Mouse (Mus musculus) adrenal gland (tissue): ENCODE results near the gene Akr1b8.
"Not testable (repeated sequence)": the region's sequence is repeated elsewhere in the genome, so short reads cannot be mapped to it uniquely, and the experiment has no call there.

Experiments used
- intact Hi-C: fragments of 180-260 bp; cut with DNase I; formaldehyde crosslinking; loops from one replicate; pipeline ENCODE4 v1.15.1; 2025

Gene Akr1b8

DNA sequence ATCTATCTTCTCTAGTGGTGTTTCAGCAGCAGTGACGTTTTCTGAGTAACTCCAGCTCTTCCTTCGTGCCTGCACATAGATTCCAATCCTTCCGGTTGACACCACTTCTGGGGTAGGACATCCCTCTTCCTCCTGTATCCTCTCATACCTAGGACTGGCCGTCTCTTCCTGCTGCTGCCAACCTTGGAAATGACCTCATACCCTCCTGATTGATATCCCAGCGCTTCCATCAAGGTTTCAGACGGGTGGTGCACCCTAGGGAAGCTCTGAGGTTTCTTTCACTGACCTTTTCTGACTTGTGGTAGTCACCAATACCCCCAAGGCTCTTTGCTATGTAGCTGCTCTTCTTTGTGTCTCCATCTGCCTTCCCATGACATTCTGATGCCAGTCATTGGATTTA is 44.5 kb downstream of the Akr1b8 start:
- intact Hi-C loops: no loop called here

DNA sequence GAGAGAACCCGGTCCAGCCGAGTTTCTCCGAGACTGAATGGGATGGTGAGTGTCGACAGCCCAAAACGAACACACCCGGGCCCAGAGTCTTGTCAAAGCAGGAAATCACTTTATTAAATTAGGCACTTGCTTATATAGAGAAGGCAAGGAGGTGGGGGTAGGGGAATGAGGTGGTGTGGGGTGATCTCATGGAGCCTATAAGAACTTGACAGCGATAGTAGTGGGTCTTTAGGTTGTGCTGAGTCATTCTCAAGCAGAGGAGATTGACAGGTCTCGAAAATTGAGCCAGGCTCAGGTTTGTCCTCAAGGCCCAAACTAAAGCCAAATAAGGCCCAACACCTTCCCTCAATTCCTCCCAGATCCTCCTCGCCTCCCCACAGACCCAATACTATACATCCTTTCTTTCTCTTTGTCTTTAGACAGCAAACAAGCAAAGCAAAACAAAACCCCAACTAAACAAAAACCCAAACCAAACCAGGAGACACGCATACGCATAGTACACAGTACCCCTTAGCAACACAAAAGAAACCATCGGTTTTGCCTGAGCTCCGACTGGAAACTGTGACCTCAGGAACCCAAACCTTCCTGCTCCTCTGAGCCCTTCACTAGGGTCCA is 45.8 kb downstream of the Akr1b8 start:
- intact Hi-C loops: no loop called here

DNA sequence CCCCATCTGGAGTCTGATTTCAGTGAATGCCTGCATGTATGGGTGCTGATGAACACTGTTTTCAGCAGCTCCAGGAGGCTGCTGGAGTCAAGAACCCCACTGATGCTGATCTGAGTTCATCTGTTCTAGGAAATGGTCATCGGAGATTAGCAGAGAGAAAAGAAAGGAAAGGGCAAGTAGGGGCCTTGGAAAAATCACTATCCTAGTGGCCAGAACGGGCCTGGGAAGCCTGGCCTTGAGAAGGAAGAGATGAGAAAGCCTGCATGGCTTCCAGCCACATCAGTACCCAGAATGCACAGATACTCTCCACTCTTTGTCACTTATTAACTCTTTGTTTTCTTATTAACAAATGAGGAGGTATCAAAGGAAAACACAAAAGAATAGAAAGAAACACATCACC is 46.8 kb downstream of the Akr1b8 start:
- intact Hi-C loops: no loop called here

DNA sequence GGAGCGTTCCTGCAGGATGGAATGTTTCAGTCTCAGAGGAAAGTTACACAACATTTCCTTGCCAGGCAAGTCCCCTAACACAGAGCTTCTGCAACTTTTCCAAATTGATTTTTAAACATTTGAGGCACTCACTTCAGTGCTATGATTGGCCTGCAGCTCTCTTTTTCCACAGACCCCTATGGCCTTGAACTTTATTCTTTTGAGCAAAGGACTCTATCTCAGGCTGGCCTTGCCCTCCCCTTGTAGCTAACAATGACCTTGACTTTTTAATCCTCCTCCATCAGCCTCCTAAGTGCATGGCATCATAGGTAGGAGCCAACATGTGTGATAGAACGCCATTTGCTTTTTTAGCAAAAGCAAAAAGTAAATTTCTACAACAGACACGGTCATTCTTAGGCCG is 52.8 kb downstream of the Akr1b8 start:
- intact Hi-C loops: no loop called here

DNA sequence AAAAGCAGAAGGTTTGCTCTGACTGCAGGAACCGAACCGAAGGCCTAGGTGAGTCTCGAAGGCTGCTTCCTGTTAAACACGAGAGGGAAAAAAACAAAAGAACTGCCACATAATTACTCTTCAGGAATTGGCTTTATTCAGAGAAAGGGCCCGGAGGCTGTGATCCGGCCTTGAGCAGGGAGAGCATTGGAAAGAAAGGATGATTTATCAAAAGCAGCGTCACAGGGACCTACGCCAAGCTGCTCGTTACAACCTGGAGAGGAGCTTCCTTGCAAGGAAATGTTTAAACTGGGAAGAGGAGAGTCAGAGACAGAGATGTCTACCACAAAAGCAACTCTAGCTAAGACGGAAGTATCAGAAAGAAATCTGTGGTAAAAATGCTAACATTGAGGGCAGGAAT is 53.5 kb downstream of the Akr1b8 start:
- intact Hi-C loops: no loop called here

DNA sequence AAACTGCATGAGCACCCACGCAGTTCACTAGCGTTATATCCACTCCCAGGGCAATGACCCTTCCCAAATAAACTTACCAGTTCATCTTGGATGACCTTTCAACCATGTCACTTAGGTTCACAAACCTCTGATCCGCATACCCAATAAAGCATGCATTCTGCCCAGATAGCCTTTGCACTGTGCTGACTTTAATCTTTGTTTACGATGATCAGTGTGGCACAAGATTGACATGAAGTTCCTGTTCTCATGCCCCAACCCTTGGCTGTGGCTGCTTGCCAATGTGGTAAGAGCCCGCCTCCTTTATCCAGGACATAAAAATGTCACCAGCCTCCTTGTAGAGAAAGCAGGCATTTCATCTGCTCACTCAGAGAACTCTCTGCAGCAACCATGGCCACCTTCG is 58.1 kb downstream of the Akr1b8 start, which contains the start of gene Akr1b7:
Gene Akr1b7 (plus strand): TSS at position 312 of the 400 bp plus-strand sequence.
- intact Hi-C loops: no loop called here

DNA sequence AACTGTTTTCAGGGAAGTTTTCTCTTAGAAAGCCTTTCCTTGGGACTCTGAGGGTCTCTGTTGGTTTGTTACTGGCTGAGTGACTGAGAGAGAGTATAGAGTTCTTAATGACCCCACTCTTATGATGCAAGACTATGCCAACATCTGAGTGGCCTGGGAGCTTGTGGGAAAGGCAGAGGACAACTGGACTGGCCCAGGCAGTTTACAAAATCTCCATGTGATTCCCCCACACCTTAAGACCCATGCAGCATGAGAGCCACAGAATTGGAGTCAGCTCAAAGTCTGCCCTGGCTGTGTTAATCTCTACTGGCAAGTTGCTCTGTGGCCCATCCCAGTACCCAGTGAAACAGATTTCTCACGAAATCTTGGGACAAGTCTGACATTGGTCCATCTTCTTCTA is 58.8 kb downstream of the Akr1b8 start:
- intact Hi-C loops: no loop called here

DNA sequence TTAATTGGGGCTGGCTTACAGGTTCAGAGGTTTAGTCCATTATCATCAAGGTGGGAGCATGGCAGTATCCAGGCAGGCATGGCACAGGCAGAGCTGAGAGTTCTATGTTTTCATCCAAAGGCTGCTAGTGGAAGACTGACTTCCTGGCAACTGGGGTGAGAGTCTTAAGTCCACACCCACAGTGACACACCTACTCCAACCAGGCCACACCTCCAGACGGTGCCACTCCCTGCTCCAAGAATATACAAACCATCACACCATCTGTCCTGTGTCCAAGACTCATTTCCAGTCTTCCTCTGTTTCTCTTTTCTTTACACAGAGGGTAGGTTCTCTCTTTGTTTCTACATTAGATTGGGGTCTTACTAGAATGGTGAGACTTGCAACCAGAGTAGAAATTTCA is 59.5 kb downstream of the Akr1b8 start:
- intact Hi-C loops: not testable (repeated sequence)

DNA sequence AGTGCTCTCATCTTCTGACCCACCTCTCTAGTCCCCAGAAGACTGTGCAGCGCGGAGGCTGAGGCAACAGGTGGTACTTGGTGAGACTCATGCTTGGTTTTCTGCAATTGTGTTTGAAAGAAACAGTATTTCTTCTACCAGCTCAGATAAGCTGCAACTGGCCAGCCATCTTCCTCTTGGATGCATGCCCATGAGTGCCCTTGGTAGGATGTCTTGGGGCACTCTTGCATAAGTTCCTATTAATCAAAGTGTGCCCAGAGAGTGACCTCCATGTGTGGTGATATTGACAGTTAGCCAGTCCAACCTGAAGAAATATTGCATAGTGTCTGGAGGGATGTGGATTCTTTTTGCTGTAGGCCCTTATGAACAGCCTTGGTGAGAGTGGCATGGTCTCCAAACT is 62.6 kb downstream of the Akr1b8 start:
- intact Hi-C loops: no loop called here
